Mouse (Mus musculus): ENCODE data around the gene Pkd2. TPM values are rescaled to one million over a fixed set of nuclear protein-coding genes. Genes with fewer than 3 reads are reported as not detected.

The Pkd2 gene
- total and polyA plus RNA-seq, 3 experiments: not detected

Other genes starting within 250 kb of the Pkd2 start
- not detected in 2 replicates for gene Ibsp, start 160.3 kb upstream of the Pkd2 start, total RNA-seq (2012; rRNA removed)
- not detected for gene Ibsp, start 160.3 kb upstream of the Pkd2 start, polyA plus RNA-seq (2012; ENCODE audit: insufficient read depth in 1 of 2, insufficient read length in 2 of 2, low read depth in 1 of 2, low replicate concordance in 2 of 2, missing spikeins in 1 of 2)
- gene Mepe, start 134.1 kb upstream of the Pkd2 start, total RNA-seq (2012; rRNA removed): not detected in 2 replicates
- not detected for gene Mepe, start 134.1 kb upstream of the Pkd2 start, polyA plus RNA-seq (2012; ENCODE audit: insufficient read depth in 1 of 2, insufficient read length in 2 of 2, low read depth in 1 of 2, low replicate concordance in 2 of 2, missing spikeins in 1 of 2)
- 0.77 and 2.2 TPM in 2 replicates for gene Spp1, start 24.3 kb upstream of the Pkd2 start, total RNA-seq (2012; rRNA removed)
- gene Spp1, start 24.3 kb upstream of the Pkd2 start, polyA plus RNA-seq (2012; ENCODE audit: insufficient read depth in 1 of 2, insufficient read length in 2 of 2, low read depth in 1 of 2, low replicate concordance in 2 of 2, missing spikeins in 1 of 2): under 1 TPM in 1 of 2 experiments, not detected in 1; 0.35 TPM
- 2.9 and 3.1 TPM in 2 replicates for gene BC005561, start 48.9 kb downstream of the Pkd2 start, total RNA-seq (2012; rRNA removed)
- gene BC005561, start 48.9 kb downstream of the Pkd2 start, polyA plus RNA-seq (2012; ENCODE audit: insufficient read depth in 1 of 2, insufficient read length in 2 of 2, low read depth in 1 of 2, low replicate concordance in 2 of 2, missing spikeins in 1 of 2): 1 to 10 TPM in 1 of 2 experiments, not detected in 1; 5.1 TPM